Mouse (Mus musculus) Patski (cell line): ENCODE results near the gene Gm10354. TPM values are rescaled to one million over a fixed set of nuclear protein-coding genes. Genes with fewer than 3 reads are reported as not detected.
"Not testable (repeated sequence)": the region's sequence is repeated elsewhere in the genome, so short reads cannot be mapped to it uniquely, and the experiment has no call there.

ENCODE experiments used
- ATAC-seq: fragments of 100-300 bp; one replicate; pipeline ENCODE4 v1.8.0; 2021
- CTCF ChIA-PET: fragments of 350-600 bp; sonication (Branson Sonifier 250); formaldehyde crosslinking; loops from one replicate; lab custom pipeline; 2022; ENCODE audit warnings: inconsistent platforms; lab: Charles Lee
- POLR2A ChIA-PET: fragments of 350-600 bp; sonication (Branson Sonifier 250); formaldehyde crosslinking; loops from one replicate; lab custom pipeline; 2022; ENCODE audit warnings: antibody characterized with exemption, inconsistent platforms; lab: Charles Lee
- DNase-seq: peaks from one replicate; pipeline ENCODE4 v3.0.0-alpha.2; 2011; ENCODE audit warnings: low read depth, low spot score
- H3K27me3 ChIP-seq: fragments of 371-371 bp; one replicate; pipeline ENCODE4 v1.5.1; 2021
- in situ Hi-C: fragments of 300-500 bp; cut with MboI; formaldehyde crosslinking; loops from 3 replicates; pipeline ENCODE4 v1.11.1; 2018; ENCODE audit warnings: low pct_unique_long_range_greater_than_20kb, mixed read lengths
- polyA plus RNA-seq: library from polyadenylated mRNA; unstranded; gene quantifications from one replicate; pipeline ENCODE4 v1.2.3, GENCODE M21; 2021

The Gm10354 gene
- polyA plus RNA-seq, 1 experiment from 2014 or later: not detected

GRCm38 (mm10) chr5:14986649-14987387 is 8.1 kb upstream of the Gm10354 start:
- CTCF ChIA-PET, POLR2A ChIA-PET, in situ Hi-C loops, DNase-seq, ATAC-seq, H3K27me3 ChIP-seq: not testable (repeated sequence)

- ATAC-seq, DNase-seq, H3K27me3 ChIP-seq, POLR2A ChIA-PET, in situ Hi-C loops, CTCF ChIA-PET: not testable (repeated sequence)
Observed at GRCm38 (mm10) chr5:14977368-14977767, 1.4 kb downstream of the Gm10354 start.

- POLR2A ChIA-PET, CTCF ChIA-PET: not testable (repeated sequence)
Observed at GRCm38 (mm10) chr5:14975294-14975693, 3.4 kb downstream of the Gm10354 start.

GRCm38 (mm10) chr5:14972841-14973240 is 5.9 kb downstream of the Gm10354 start:
- DNase-seq, H3K27me3 ChIP-seq, POLR2A ChIA-PET, ATAC-seq, CTCF ChIA-PET, in situ Hi-C loops: not testable (repeated sequence)

More at GRCm38 (mm10) chr5:14975294-14975693, 3.4 kb downstream of the Gm10354 start:
- ATAC-seq, in situ Hi-C loops, H3K27me3 ChIP-seq, DNase-seq: not testable (repeated sequence)

GRCm38 (mm10) chr5:14963821-14964220 is 14.9 kb downstream of the Gm10354 start:
- ATAC-seq, CTCF ChIA-PET, H3K27me3 ChIP-seq, DNase-seq, in situ Hi-C loops, POLR2A ChIA-PET: not testable (repeated sequence)

- ATAC-seq: not testable (repeated sequence)
Observed at GRCm38 (mm10) chr5:14961502-14961901, 17.2 kb downstream of the Gm10354 start.

GRCm38 (mm10) chr5:14955928-14956706 is 22.6 kb downstream of the Gm10354 start:
- in situ Hi-C loops, CTCF ChIA-PET, ATAC-seq, DNase-seq, POLR2A ChIA-PET, H3K27me3 ChIP-seq: not testable (repeated sequence)

More at GRCm38 (mm10) chr5:14961502-14961901, 17.2 kb downstream of the Gm10354 start:
- CTCF ChIA-PET, DNase-seq, H3K27me3 ChIP-seq, in situ Hi-C loops, POLR2A ChIA-PET: not testable (repeated sequence)

- CTCF ChIA-PET, in situ Hi-C loops, POLR2A ChIA-PET, H3K27me3 ChIP-seq, DNase-seq, ATAC-seq: not testable (repeated sequence)
Observed at GRCm38 (mm10) chr5:14953587-14953986, 25.1 kb downstream of the Gm10354 start.

- POLR2A ChIA-PET, in situ Hi-C loops, DNase-seq, ATAC-seq, CTCF ChIA-PET, H3K27me3 ChIP-seq: not testable (repeated sequence)
Observed at GRCm38 (mm10) chr5:14952749-14953148, 26.0 kb downstream of the Gm10354 start.

- CTCF ChIA-PET, DNase-seq, in situ Hi-C loops, H3K27me3 ChIP-seq, POLR2A ChIA-PET, ATAC-seq: not testable (repeated sequence)
Observed at GRCm38 (mm10) chr5:14951822-14952221, 26.9 kb downstream of the Gm10354 start.

GRCm38 (mm10) chr5:14947482-14948198 is 31.1 kb downstream of the Gm10354 start:
- DNase-seq, POLR2A ChIA-PET, CTCF ChIA-PET, ATAC-seq, H3K27me3 ChIP-seq, in situ Hi-C loops: not testable (repeated sequence)

GRCm38 (mm10) chr5:14945524-14945923 is 33.2 kb downstream of the Gm10354 start:
- H3K27me3 ChIP-seq, DNase-seq, CTCF ChIA-PET, in situ Hi-C loops, POLR2A ChIA-PET, ATAC-seq: not testable (repeated sequence)

- ATAC-seq, POLR2A ChIA-PET, DNase-seq, H3K27me3 ChIP-seq, CTCF ChIA-PET, in situ Hi-C loops: not testable (repeated sequence)
Observed at GRCm38 (mm10) chr5:14941043-14941442, 37.7 kb downstream of the Gm10354 start.

GRCm38 (mm10) chr5:14938329-14938728 is 40.4 kb downstream of the Gm10354 start, which contains the start of gene Speer4e:
Speer4e (minus strand) TSS chr5:14938429.
- H3K27me3 ChIP-seq, DNase-seq, POLR2A ChIA-PET, in situ Hi-C loops, CTCF ChIA-PET, ATAC-seq: not testable (repeated sequence)
